Mouse (Mus musculus): ENCODE results near the gene Arl6.

DNA sequence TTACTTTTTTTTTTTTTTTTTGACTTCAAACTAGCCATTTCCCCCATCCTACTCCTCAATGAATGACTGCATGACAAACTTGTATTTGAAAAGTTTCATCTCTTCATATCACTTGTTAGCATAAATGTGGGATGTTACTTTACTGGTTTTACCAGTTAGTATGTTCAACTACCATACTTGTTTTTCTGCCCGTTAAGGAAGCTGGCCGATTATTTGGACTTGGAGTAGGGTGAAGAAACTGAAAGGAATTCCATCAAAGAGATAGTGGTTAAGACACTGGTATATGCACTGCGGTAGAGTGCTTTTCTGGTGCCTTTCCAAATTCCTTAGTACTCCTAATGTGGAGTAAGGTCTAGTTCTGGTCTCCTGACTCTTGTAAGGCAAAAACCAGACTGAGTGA lies 794 bp upstream of the Arl6 start:
- no peak for TF ChIP-seq EP300 (IDR thresholded peaks at IDR 0.05; ENCODE audit: low read length)
- TF ChIP-seq MAFK (IDR thresholded peaks at IDR 0.05; ENCODE audit: insufficient replicate concordance, low read length), result no peak
- no peak for TF ChIP-seq E2F4 (IDR thresholded peaks at IDR 0.05; ENCODE audit: insufficient replicate concordance, low read depth, low read length)
- no peak for TF ChIP-seq JUND (conservative IDR thresholded peaks at IDR 0.05; ENCODE audit: low read depth, low read length)
- no peak for TF ChIP-seq CTCF (conservative IDR thresholded peaks at IDR 0.05 in 1 of 2, IDR thresholded peaks at IDR 0.05 in 1 of 2; ENCODE audit: low read depth in 2 of 2, low read length in 2 of 2)
- TF ChIP-seq MYC (IDR thresholded peaks at IDR 0.05; ENCODE audit: low read depth, low read length), result no peak
- TF ChIP-seq POLR2A (IDR thresholded peaks at IDR 0.05; ENCODE audit: low read depth, low read length), result no peak
- no peak for TF ChIP-seq CHD1 (IDR thresholded peaks at IDR 0.05; ENCODE audit: low read depth, low read length)
- TF ChIP-seq IRF4 (IDR thresholded peaks at IDR 0.05; ENCODE audit: low read depth, low read length), result no peak
- no peak for TF ChIP-seq CHD2 (IDR thresholded peaks at IDR 0.05; ENCODE audit: low read length)
- no peak for TF ChIP-seq GABPA (IDR thresholded peaks at IDR 0.05; ENCODE audit: insufficient replicate concordance, low read depth, low read length)
- TF ChIP-seq USF1 (IDR thresholded peaks at IDR 0.05; ENCODE audit: low read depth, low read length), result no peak
- TF ChIP-seq ZMIZ1 (IDR thresholded peaks at IDR 0.05; ENCODE audit: low read depth, low read length), result no peak

Data from CH12.LX (cell line).